In genomic region chr5:27789586-27789985, GRCm38 (mm10) we compare ENCODE assay signal across 8 mouse cellular contexts. TPM values are rescaled to one million over a fixed set of nuclear protein-coding genes. Genes with fewer than 3 reads are reported as not detected.
DNase-seq lines count a peak whose midpoint lies in the region; ATAC-seq and TF ChIP-seq lines count a peak whose summit lies in the region.

No protein-coding gene starts in this region.

- no peak for DNase-seq in CH12.LX (ENCODE audit: extremely low read depth)
- no peak for DNase-seq in forebrain, postnatal 0 days
- no peak for DNase-seq in layer of hippocampus, postnatal 14 days (ENCODE audit: low spot score in 2 of 2)
- no peak for DNase-seq in cerebellum, postnatal 36 days
- no peak for DNase-seq in ovary, postnatal 10 days (ENCODE audit: low spot score)

- H3K27ac ChIP-seq in CH12.LX (ENCODE audit: insufficient read depth, low read depth) = no peak overlapping the region
- no peak overlapping the region for H3K27ac ChIP-seq in forebrain, postnatal 0 days (ENCODE audit: low read depth, low read length)
- H3K27ac ChIP-seq in liver, embryonic 15.5 days (replicated peaks) = no peak overlapping the region

- peak overlapping the region; percentile 79; the same call in 1 of the 2 replicates for H3K9ac ChIP-seq in CH12.LX (ENCODE audit: insufficient read depth, low read depth)
- peak overlapping the region; percentile 83; the same call in 1 of the 2 replicates for H3K9ac ChIP-seq in forebrain, postnatal 0 days
- H3K9ac ChIP-seq in liver, embryonic 15.5 days = peak overlapping the region; percentile 96; the same call in 1 of the 2 replicates

- H3K79me2 ChIP-seq in CH12.LX (replicated peaks; ENCODE audit: control insufficient read depth, extremely low read depth, insufficient read depth, poor library complexity, severe bottlenecking) = peaks cover 26% of the 10 kb centered on the region

- in situ Hi-C loops in CH12.LX (cut with MboI; ENCODE audit: low pct_ligation_motif_present, low pct_unique_long_range_greater_than_20kb, low sequenced_read_pairs) = no loop called here

- no peak for TF ChIP-seq EP300 in CH12.LX (IDR thresholded peaks at IDR 0.05; ENCODE audit: low read length)

- TF ChIP-seq CTCF in CH12.LX (conservative IDR thresholded peaks at IDR 0.05 in 1 of 2, IDR thresholded peaks at IDR 0.05 in 1 of 2; ENCODE audit: low read depth in 2 of 2, low read length in 2 of 2) = no peak
- TF ChIP-seq CTCF in forebrain, postnatal 0 days (IDR thresholded peaks at IDR 0.05; ENCODE audit: low read depth) = no peak

- no peaks in the 10 kb centered on the region; the same call in 1 of the 2 replicates for H3K27me3 ChIP-seq in erythroblast, embryonic 14.5 days (ENCODE audit: control insufficient read depth)
- no peaks in the 10 kb centered on the region for H3K27me3 ChIP-seq in CH12.LX (replicated peaks)
- no peaks in the 10 kb centered on the region for H3K27me3 ChIP-seq in forebrain, postnatal 0 days (ENCODE audit: insufficient read depth, low read length)
- H3K27me3 ChIP-seq in liver, embryonic 15.5 days = no peaks in the 10 kb centered on the region

- peak overlapping the region; percentile 86; the same call in 1 of the 2 replicates for H3K4me2 ChIP-seq in CH12.LX (ENCODE audit: insufficient read depth, low read depth, poor library complexity, severe bottlenecking)
- peak overlapping the region; percentile 67 for H3K4me2 ChIP-seq in forebrain, postnatal 0 days (ENCODE audit: low read depth)
- peak overlapping the region; percentile 80 for H3K4me2 ChIP-seq in liver, embryonic 15.5 days

- no peak for TF ChIP-seq POLR2A in CH12.LX (IDR thresholded peaks at IDR 0.05; ENCODE audit: low read depth, low read length)

- peaks cover 40% of the 10 kb centered on the region for H3K4me1 ChIP-seq in erythroblast, embryonic 14.5 days (ENCODE audit: control insufficient read depth)
- H3K4me1 ChIP-seq in CH12.LX (ENCODE audit: control insufficient read depth in 1 of 2, insufficient read depth in 2 of 2) = peaks cover 8 to 28% of the 10 kb centered on the region in 2 experiments
- H3K4me1 ChIP-seq in forebrain, postnatal 0 days (ENCODE audit: insufficient read depth) = peaks cover 10% of the 10 kb centered on the region
- peaks cover 33% of the 10 kb centered on the region for H3K4me1 ChIP-seq in liver, embryonic 15.5 days (replicated peaks)

- peaks cover 3% of the 10 kb centered on the region for H3K9me3 ChIP-seq in erythroblast, embryonic 14.5 days (ENCODE audit: control insufficient read depth, low read length)
- H3K9me3 ChIP-seq in CH12.LX (replicated peaks; ENCODE audit: low read length) = peaks cover 6% of the 10 kb centered on the region
- no peaks in the 10 kb centered on the region for H3K9me3 ChIP-seq in forebrain, postnatal 0 days (ENCODE audit: low read length)
- H3K9me3 ChIP-seq in liver, embryonic 15.5 days (replicated peaks) = no peaks in the 10 kb centered on the region

- TF ChIP-seq RAD21 in CH12.LX (IDR thresholded peaks at IDR 0.05; ENCODE audit: low read depth, low read length) = no peak

- peaks cover 55% of the 10 kb centered on the region for H3K36me3 ChIP-seq in erythroblast, embryonic 14.5 days (ENCODE audit: control insufficient read depth)
- H3K36me3 ChIP-seq in CH12.LX (replicated peaks in 1 of 2; ENCODE audit: control insufficient read depth in 1 of 2, insufficient read depth in 1 of 2, low read length in 1 of 2) = peaks cover 31 to 53% of the 10 kb centered on the region in 2 experiments
- H3K36me3 ChIP-seq in forebrain, postnatal 0 days (ENCODE audit: insufficient read depth) = peaks cover 28% of the 10 kb centered on the region
- H3K36me3 ChIP-seq in liver, embryonic 15.5 days (replicated peaks) = peaks cover 52% of the 10 kb centered on the region

- ATAC-seq in erythroblast, adult 5-6 weeks (replicated peaks; ENCODE audit: low FRiP score, poor library complexity, severe bottlenecking) = no peak
- ATAC-seq in forebrain, postnatal 0 days = no peak
- no peak for ATAC-seq in liver, embryonic 15.5 days (ENCODE audit: insufficient read depth)

- 70% methylated on average over 10 of the region's 10 CpGs for WGBS in forebrain, postnatal 0 days
- WGBS in liver, embryonic 15.5 days (ENCODE audit: insufficient replicate concordance) = 72% methylated on average over 10 of the region's 10 CpGs

- dilution Hi-C loops in CH12.LX (cut with MboI; ENCODE audit: extremely low pct_ligation_motif_present, extremely low pct_unique_long_range_greater_than_20kb, low sequenced_read_pairs) = no loop called here

- peak overlapping the region; percentile 99 for H3K4me3 ChIP-seq in erythroblast, embryonic 14.5 days (replicated peaks)
- H3K4me3 ChIP-seq in CH12.LX (replicated peaks in 1 of 3; ENCODE audit: low read depth in 2 of 3, low read length in 2 of 3, poor library complexity in 1 of 3) = peak overlapping the region; percentile 81 to 93 (median 87)
- H3K4me3 ChIP-seq in forebrain, postnatal 0 days (ENCODE audit: low read depth, low read length) = no peak overlapping the region
- H3K4me3 ChIP-seq in liver, embryonic 15.5 days (replicated peaks) = peak overlapping the region; percentile 98

TF ChIP-seq in CH12.LX, 34 proteins besides CTCF, POLR2A, EP300 and RAD21:
- TF ChIP-seq JUN (IDR thresholded peaks at IDR 0.05; ENCODE audit: insufficient read depth, low read depth, low read length) = no peak
- no peak for TF ChIP-seq ZNF384 (IDR thresholded peaks at IDR 0.05; ENCODE audit: low read depth, low read length)
- TF ChIP-seq USF2 (conservative IDR thresholded peaks at IDR 0.05; ENCODE audit: low read depth, low read length) = no peak
- TF ChIP-seq HCFC1 (IDR thresholded peaks at IDR 0.05; ENCODE audit: low read depth, low read length) = no peak
- TF ChIP-seq BHLHE40 (IDR thresholded peaks at IDR 0.05; ENCODE audit: low read depth, low read length) = no peak
- no peak for TF ChIP-seq JUND (conservative IDR thresholded peaks at IDR 0.05; ENCODE audit: low read depth, low read length)
- no peak for TF ChIP-seq USF1 (IDR thresholded peaks at IDR 0.05; ENCODE audit: low read depth, low read length)
- no peak for TF ChIP-seq ZKSCAN1 (IDR thresholded peaks at IDR 0.05; ENCODE audit: borderline replicate concordance, low read depth, low read length)
- no peak for TF ChIP-seq MAFK (IDR thresholded peaks at IDR 0.05; ENCODE audit: insufficient replicate concordance, low read length)
- no peak for TF ChIP-seq TCF12 (IDR thresholded peaks at IDR 0.05; ENCODE audit: low read depth, low read length)
- no peak for TF ChIP-seq MXI1 (IDR thresholded peaks at IDR 0.05; ENCODE audit: low read depth, low read length)
- no peak for TF ChIP-seq IRF4 (IDR thresholded peaks at IDR 0.05; ENCODE audit: low read depth, low read length)
- TF ChIP-seq NELFE (IDR thresholded peaks at IDR 0.05; ENCODE audit: low read depth, low read length) = no peak
- no peak for TF ChIP-seq RCOR1 (conservative IDR thresholded peaks at IDR 0.05; ENCODE audit: low read depth, low read length)

RNA-seq across cellular contexts. Expression of gene Paxip1, which starts 1.9 kb away (rescaled TPM):
- polyA plus RNA-seq in erythroblast, embryonic 14.5 days (2012) = 3.4 and 3.5 TPM in 2 replicates
- total RNA-seq in erythroblast, adult 5-6 weeks (2015; ENCODE audit: low replicate concordance) = 10.2 and 19.9 TPM in 2 replicates
- total RNA-seq in erythroblast, adult 5-6 weeks (2017; ENCODE audit: low replicate concordance) = 16.8 and 33.9 TPM in 2 replicates
- total RNA-seq in CH12.LX (2012; rRNA removed) = 30.3 and 31.9 TPM in 2 replicates
- total RNA-seq in CH12.LX (2014; rRNA removed) = 30.3 and 32.0 TPM in 2 replicates
- polyA plus RNA-seq in CH12.LX (2012; ENCODE audit: insufficient read length, low read depth) = 55.4 and 80.9 TPM in 2 replicates
- total RNA-seq in forebrain, postnatal 0 days (2014; rRNA removed) = 24.8 and 28.1 TPM in 2 replicates
- polyA plus RNA-seq in forebrain, postnatal 0 days (2015; fragmentation: Nextera tagmentation; extraction: Ambion mirVana) = 19.4 and 21.3 TPM in 2 replicates
- polyA plus RNA-seq in liver, embryonic 15.5 days (2015; fragmentation: Nextera tagmentation; extraction: Ambion mirVana) = 18.5 and 19.8 TPM in 2 replicates
- total RNA-seq in layer of hippocampus, postnatal 14 days (2021) = 10 to 100 TPM; 51.9 to 54.8 TPM

RNA-seq across cellular contexts. Expression of gene Htr5a, which starts 52.4 kb away (rescaled TPM):
- polyA plus RNA-seq in erythroblast, embryonic 14.5 days (2012) = not detected in 2 replicates
- total RNA-seq in erythroblast, adult 5-6 weeks (2015; ENCODE audit: low replicate concordance) = not detected in 2 replicates
- total RNA-seq in erythroblast, adult 5-6 weeks (2017; ENCODE audit: low replicate concordance) = 0.17 TPM in 1 of 2 replicates, not detected in the other
- total RNA-seq in CH12.LX (2012; rRNA removed) (not detected in 2 replicates), CH12.LX (2014; rRNA removed) (not detected in 2 replicates)
- not detected in 2 replicates for polyA plus RNA-seq in CH12.LX (2012; ENCODE audit: insufficient read length, low read depth)
- 5.8 and 7.6 TPM in 2 replicates for total RNA-seq in forebrain, postnatal 0 days (2014; rRNA removed)
- polyA plus RNA-seq in forebrain, postnatal 0 days (2015; fragmentation: Nextera tagmentation; extraction: Ambion mirVana) = 0.86 and 1.2 TPM in 2 replicates
- polyA plus RNA-seq in liver, embryonic 15.5 days (2015; fragmentation: Nextera tagmentation; extraction: Ambion mirVana) = not detected in 2 replicates
- 1 to 10 TPM; 6.2 to 6.8 TPM for total RNA-seq in layer of hippocampus, postnatal 14 days (2021)
